Mouse (Mus musculus) fibroblast of lung, adult 2 months (primary cell): ENCODE data around the gene March6.

Experiments used
- DNase-seq: peaks from one replicate; pipeline ENCODE4 v3.0.0-alpha.2; 2011; ENCODE audit warnings: low read depth

Gene March6

DNA sequence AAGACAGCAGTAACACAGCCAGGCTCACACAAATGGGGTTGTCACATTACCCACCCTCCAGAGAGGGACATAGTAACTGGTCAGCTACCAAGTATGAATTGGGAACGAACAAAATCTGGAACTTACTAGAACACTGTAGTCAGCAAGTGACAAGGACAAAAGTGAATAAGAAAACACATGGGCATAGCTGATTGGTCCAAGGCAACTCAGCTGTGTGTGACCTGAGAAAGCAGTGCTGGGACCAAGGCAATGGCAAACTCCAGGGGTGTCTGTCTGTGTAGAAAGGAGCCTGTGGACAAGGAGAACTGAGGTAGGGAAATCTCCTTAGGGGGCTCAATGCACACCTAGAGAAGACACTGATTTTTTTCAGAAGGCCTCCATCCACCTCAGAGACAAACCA is 19.1 kb downstream of the March6 start:
- DNase-seq: no peak

DNA sequence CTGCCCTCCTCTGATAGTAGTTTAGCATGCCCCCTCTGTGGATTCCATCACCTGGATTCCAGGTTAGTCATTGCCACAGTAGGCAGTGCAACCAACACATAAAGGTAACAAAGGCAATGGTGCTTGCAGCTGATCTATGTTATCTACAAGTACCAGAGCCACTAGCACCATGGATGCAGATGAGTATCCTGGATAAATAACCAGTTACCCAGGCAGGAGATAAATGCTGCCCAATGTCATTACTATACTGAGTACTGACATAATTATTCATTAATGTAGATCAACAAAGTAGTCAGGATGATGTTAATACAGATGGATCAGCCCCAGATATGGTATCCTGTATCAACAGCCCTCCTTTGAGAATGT is 19.5 kb downstream of the March6 start:
- no peak for DNase-seq

DNA sequence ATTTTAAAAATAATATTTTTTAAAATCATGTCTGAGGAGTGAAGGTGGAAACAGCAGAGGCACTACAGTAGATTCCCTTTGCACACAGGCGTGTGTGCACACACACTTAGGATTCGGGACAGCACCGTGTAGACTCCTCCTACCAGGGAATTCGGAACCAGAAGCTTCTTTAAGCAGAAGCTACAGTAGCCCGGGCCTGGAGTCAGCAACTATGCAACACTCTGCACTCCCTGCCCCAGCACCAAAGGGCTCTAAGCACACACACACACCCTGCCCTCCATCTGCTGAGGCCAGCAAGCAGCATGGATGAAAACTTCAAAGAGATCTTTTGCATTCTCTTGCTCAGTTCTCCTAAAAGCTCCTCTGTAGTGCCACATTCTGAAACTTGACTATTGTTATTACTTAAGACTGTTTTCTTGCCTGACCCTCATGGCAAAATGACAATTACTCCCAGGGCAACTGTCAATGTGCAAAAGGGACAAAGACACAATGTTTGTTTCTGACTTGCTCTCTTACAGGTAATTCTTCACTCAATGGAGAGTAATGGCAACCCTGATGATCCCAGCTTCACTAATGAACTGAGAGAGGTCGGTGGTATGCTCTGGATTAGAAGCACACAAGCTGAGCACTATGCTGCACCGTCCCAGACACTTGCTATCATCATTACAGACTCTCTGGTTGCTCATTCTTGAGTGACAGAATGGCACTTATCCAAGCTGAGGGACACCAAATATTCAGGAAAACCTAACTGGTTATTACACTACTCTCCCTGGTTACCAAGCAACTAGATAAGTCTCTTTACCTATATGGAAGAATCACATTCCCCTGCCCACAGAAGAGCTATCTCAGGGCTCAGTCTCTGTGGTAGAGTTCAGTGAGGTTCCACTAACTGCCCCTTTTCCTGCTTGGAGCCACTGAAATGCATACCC is 20.1 kb downstream of the March6 start:
- no peak for DNase-seq

- DNase-seq: no peak
These were observed 25.8 kb downstream of the March6 start for GRCm38 (mm10) chr15:31505082-31505481.

GRCm38 (mm10) chr15:31503447-31503846 is 27.4 kb downstream of the March6 start:
- DNase-seq: no peak

DNA sequence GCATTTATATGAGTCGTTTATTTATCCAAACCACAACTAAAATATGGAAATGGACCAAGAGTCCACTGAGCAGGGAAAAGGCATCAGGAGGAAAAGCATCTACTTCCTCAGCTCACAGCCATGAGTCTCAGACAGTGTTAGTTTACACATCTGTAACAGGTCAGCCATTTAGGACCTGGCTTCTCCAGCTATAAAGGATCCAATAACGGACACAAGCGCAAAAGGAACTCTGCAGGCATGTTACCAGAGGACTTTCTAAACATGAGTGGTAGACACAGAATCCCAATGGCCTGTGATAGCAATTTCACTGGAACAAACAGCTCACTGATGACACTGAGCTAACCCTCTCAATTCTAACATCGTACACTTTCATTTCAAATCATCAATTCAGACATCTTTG is 27.9 kb downstream of the March6 start:
- no peak for DNase-seq

DNA sequence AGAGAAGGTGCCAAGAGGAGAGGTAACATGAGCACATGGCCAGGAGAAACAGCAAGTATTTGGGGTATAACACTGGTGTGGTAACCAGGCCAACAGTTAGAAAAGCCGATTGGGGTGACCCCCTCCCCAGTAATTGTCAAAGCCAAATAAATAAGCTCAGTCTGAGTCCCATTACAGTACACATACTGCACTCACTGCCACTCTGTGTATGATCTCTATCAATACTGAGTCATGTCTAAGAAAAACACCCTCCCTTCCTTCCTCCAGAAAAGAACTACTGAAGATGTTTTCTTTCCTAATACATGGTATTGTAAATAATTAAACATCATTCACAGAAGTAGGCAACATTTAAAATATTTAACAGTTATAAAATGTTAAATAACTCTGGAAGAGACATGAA is 28.5 kb downstream of the March6 start:
- DNase-seq: no peak

DNA sequence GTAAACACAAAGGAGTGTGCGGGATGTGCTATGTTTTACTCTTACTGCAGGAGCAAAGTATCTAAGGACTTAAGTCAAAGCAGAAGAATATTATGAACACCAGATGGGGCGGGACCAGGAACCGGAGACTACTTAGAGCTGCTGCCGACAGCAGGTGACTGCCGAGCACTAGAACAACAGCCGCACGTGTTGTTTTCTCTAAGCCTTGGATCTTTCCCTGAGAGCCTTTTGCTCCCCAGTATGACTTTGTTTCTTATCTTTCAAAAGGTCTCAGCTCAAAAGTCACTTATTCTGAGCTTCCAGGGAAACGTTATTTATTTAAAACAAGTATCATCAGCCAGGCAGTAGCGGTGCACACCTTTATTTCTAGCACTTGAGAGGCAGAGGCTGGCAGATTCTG is 36.0 kb downstream of the March6 start:
- no peak for DNase-seq

DNA sequence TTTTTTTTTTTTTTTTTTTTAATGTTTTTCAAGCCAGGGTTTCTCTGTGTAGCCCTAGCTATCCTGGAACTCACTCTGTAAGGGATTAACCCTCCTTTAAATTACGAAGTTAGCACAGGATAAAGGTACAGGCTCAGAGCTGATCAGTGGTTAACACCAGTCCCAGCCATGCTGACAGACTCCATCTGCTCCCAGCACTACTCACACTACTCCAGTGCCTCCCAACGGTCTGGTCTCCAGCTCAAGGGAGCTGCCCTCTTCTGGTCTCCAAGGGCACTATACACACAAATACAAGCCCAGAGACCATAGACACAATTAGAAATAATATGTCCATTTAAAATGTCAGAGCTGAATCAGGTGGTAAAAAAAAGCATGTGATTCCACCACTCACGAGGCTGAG is 36.5 kb downstream of the March6 start:
- DNase-seq: no peak

DNA sequence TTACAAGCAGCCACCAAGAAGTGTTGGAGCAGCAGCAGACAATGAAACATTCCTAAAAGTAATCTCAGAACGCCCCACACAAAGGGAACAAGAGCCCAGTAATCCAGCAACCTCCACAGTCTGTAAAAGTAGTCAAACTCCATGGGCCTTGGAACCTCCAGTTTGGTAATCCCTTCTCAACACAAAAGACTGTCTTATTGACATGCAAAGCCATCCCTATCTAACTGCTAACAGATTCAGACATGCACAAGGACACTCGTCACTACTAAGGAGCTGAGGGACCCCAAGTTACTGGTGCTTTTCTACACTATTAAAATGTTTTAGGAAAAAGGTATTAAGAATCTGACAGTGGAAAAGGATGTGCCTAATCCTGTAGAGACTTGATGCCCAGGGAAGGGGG is 43.4 kb downstream of the March6 start:
- no peak for DNase-seq

GRCm38 (mm10) chr15:31476678-31477077 is 54.2 kb downstream of the March6 start:
- no peak for DNase-seq

- no peak for DNase-seq
These were observed 57.9 kb downstream of the March6 start for GRCm38 (mm10) chr15:31472645-31473574.

GRCm38 (mm10) chr15:31471529-31471928 is 59.3 kb downstream of the March6 start:
- no peak for DNase-seq

GRCm38 (mm10) chr15:31469497-31469896 is 61.4 kb downstream of the March6 start:
- no peak for DNase-seq

DNA sequence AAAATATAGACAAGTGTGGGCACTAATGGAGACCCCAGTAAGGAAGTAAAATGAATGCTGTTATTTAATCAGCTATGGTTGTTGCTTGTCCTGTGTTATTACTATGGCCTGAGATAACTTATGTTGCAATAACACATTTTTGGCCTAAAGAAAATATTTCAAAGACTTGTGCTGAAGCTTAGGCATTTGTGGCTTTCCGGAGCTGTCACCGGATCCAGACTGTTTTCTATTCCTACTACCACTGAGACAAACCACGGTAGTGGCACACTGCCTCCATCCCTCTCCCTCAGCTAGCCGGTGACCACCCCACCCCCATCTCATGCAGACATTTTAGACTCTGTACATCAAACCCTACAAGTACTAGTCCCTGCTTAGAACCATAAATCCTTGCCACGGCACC is 62.0 kb downstream of the March6 start:
- DNase-seq: no peak

- DNase-seq: no peak
These were observed 64.1 kb downstream of the March6 start for GRCm38 (mm10) chr15:31466749-31467148.

- no peak for DNase-seq
These were observed 64.6 kb downstream of the March6 start for GRCm38 (mm10) chr15:31466295-31466694.

- DNase-seq: peak; percentile 6
These were observed 65.0 kb downstream of the March6 start for GRCm38 (mm10) chr15:31465806-31466205.

DNA sequence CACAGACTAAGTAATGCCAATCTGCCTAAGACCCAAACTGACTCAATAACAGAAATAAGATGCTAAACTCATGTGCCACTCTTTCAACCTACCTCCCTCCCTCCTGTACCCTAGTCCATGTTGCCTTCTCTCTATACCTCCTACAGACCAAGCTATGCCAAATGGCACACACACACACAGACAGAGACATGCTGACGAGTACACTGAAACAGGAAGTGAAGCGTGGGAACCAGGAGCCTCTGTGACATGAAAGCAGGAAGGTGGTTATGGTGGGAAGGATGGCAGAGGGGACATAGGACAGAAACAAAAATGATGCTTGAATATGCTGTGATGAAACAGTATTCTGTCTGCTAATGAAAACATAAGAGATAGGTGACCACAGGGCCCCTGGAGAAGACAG is 70.3 kb downstream of the March6 start:
- no peak for DNase-seq

GRCm38 (mm10) chr15:31458081-31458480 is 72.8 kb downstream of the March6 start:
- no peak for DNase-seq

DNA sequence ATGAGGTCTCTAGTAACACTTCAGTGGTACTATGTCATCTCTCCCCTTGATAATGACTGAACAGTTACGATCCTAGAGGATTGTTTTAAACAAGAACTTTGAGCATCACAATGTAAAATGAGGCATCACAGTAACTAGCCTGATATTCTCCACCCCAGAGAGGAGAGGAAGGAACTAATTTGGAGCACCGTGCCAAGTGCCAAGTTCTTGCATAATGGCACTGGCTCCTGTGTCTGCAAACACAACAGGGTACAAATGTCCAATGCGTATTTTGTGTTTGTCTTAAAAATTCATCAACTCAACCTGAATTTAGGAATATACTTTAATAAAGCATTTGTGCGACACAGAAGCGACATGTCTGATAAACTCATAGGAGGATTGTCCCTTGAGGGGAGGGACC is 74.5 kb downstream of the March6 start:
- no peak for DNase-seq

DNA sequence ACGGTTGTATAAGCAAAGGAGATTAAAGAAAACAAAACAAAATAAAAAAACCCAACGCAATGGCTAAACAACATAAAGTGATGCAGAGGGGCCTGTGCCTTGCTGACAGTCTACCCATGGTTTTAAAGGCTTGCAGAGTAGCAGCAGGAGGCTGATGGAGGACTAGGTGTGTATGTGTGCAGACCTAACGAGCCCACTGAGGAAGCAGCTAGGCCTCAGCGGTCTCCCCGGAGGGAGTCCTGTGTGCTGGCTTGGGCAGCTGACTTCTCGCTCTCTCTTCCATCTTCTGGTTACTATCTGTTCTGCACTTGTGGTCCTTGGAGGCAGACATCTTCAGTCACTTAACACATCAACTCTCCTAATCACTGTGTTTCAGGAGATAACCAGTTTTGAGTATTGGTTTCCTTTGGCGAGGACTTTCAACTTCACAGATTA is 76.0 kb downstream of the March6 start:
- DNase-seq: no peak
